Mouse (Mus musculus) heart, postnatal 4 days (tissue): ENCODE measurements at regions not wholly inside any gene's neighbourhood (a gene's known extent, or its start where the extent isn't known, plus 50 kb on each side); places are given as distances from the start of the nearest gene placed in this dataset.

Experiments used
- DNase-seq: peaks from one replicate; pipeline ENCODE4 v3.0.0; 2021

DNA sequence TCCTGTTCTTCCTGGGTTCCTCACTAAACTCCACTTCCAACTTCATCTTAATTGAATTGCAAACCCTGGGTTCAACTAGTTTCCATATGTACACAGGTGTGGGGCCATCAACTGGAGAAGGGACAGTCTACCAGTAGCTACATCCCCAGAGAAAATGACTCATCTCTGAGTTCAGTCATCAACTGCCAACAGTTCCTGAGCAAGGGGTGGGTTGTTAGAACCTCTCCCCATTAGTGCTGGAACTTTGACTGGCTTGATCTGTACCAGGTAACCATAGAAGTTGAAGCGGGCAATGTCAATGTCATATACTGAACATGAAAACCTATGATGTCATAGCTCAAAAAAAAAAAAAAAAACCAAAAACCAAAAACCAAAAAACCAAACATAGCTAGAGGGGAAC, 69.8 kb downstream of the Gm21750 start:
- no peak for DNase-seq

GRCm38 (mm10) chr14:73732161-73732560, 71.1 kb downstream of the Gm21750 start:
- DNase-seq, result no peak

- DNase-seq, result no peak
These were observed 89.8 kb downstream of the Gm21750 start for GRCm38 (mm10) chr14:73750790-73751189.

DNA sequence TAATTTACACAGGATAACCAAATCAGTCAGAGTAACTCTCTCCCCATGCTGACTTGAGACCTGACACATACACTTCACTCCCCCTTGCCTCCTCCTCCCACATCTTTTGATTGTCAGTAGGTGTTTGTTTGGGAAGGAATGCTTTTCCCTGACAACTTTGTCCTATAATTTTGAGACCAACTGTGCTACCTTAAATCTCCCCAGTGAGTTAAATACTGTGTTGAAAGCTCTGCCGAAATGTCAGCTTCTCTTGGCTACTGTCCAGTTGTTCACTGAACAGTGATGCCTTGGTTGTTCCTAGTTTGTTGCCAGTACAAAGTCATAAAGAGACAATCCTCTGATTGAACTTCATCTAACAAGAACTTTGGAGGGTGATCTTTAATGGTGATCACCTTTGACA, 99.0 kb downstream of the Gm21750 start:
- no peak for DNase-seq

DNA sequence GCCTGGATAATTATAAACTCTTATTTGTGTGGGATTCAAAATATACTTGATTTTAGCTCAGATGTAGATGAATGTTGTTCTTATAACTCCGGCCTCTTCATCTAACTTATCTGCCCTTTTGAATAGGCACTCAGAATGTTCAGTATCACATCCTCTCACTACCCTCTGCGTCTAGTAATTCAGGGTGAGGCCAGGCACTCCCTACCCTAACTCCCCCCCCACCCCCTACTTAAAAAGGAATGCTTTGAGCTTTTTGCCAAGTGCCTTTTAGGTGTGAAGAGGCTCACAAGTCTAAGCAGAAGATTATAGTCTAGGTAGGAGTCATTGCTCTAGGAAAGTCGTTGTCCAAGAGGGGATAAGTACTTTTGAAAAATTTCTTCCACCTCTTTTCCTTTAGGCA, 111.9 kb downstream of the Gm21750 start:
- DNase-seq, result no peak

- no peak for DNase-seq
These were observed 112.8 kb downstream of the Gm21750 start for GRCm38 (mm10) chr14:73773810-73774209.

DNA sequence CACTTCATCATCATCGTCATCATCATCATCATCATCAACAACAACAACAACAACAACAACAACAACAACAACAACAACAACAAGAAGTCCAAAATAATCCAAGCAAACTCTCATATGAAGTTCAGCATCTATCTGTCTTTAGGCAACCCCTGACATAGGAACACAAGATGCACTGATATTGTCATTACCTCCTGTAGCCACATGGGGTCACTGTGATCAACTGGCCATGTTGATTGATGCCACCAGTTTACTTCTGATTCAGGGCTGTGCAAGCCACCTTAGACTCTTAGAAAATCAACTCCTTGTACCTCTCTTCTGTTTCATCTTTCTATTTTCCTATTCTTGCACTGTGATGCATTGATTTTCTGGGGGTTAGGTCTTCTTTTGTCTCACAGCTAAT, 115.0 kb downstream of the Gm21750 start:
- DNase-seq, result peak; percentile 57

DNA sequence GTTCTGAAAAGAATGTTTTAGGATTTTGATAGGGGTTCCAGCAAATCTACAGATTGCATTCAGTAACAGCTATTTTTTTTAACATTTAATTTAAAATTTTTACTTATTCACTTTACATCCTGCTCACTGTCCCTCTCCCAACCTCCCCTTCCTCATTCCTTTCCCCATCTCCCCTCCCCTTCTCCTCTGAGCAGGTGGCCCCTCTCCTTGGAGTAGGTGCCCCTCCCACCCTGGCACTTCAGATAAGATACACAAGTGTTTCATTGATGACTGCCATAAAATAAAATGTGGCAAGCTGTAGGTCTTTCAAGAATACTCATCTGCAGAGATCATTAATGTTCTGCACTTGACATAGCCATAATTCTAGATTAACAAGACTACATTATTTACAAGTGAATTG, 146.1 kb downstream of the Gm21750 start:
- DNase-seq, result no peak

- no peak for DNase-seq
These were observed 177.9 kb downstream of the Gm21750 start for GRCm38 (mm10) chr14:73838890-73839289.

DNA sequence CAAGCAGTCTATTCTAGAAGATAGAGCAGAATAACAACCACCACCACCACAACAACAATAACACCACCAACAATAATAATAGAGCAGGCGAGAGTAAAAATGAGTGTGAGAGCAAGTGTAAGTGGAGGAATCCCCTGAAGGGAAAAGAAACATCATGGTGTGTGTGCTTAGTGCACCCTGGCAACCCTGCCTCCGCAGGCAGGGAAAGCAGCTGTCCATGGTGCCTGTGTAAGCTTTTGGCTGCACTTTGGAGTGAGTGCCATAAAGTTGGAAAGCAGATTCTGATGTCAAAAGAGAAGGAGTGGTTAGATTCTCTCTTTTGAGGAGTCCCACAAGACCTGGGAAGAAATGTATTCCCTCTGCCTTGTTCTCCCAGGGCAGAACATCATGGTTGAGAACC, 200.8 kb downstream of the Gm21750 start:
- DNase-seq, result peak; percentile 5

- DNase-seq, result no peak
These were observed 213.3 kb downstream of the Gm21750 start for GRCm38 (mm10) chr14:73874337-73874736.

GRCm38 (mm10) chr14:73875916-73876315, 214.9 kb downstream of the Gm21750 start:
- no peak for DNase-seq

GRCm38 (mm10) chr14:73878267-73878666, 217.2 kb downstream of the Gm21750 start:
- DNase-seq, result no peak

DNA sequence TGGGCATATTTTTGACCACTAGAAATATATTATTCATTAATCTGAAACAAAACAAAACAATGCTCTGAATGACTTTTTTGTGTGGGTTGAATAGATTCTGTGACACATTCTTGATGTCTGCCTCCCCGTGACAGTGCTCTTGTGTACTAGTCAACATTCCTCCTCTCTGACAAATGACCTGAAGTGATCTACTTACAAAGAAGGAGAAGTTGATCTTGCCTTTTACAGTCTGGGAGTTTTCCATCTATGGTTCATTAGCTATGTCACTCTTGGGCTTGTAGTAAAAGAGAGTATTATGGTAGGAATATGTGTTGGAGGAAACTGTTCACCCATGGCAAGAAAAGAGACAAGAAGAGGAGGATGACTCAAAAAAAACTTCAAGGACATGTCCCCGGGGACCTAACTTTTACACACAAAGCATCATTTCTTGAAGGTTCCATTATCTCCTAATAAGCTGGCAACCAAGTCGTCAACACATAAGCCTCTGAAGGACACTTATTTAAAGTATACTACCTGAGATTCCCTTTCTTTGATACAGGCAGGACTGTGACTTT, 217.9 kb downstream of the Gm21750 start:
- no peak for DNase-seq

GRCm38 (mm10) chr14:73891451-73891850, 230.4 kb downstream of the Gm21750 start:
- no peak for DNase-seq

- DNase-seq, result no peak
These were observed 233.8 kb downstream of the Gm21750 start for GRCm38 (mm10) chr14:73894844-73895243.

GRCm38 (mm10) chr14:73895266-73895665, 234.2 kb downstream of the Gm21750 start:
- DNase-seq, result no peak

GRCm38 (mm10) chr14:73899078-73899477, 238.1 kb downstream of the Gm21750 start:
- no peak for DNase-seq

- no peak for DNase-seq
These were observed 241.2 kb downstream of the Gm21750 start for GRCm38 (mm10) chr14:73902085-73902713.

DNA sequence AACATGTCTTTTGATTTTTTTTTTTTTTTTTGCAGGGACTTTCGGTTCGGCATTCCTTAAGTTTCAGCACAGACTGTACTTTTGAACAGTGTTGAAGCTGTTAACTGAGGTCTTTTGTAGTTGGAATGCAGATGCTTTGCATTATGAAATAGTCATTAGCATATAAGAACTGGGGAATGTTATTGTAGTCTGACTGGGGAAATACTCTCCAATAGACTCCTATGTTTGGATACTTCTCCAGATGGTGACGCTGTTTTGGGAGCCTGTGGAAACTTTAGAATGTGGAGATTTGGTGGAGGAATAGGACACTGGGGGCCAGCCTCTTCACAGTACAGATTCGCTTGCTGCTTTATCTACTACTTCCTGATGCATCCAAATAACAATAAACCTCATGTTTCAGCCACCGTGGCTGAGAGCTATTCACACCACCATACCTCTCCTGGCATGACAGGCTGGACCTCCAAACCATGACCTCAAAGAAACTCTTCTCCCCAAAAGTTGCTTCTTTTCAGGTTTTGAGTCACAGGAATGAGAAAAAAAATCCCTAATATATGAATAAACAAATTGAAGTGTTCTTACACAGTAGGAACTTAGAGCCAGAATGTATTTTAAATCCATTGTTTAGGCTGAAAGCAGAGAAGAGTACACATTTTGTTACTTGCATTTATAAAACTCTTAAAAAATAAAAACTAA, 252.9 kb downstream of the Gm21750 start:
- no peak for DNase-seq

- DNase-seq, result no peak
These were observed 255.0 kb downstream of the Gm21750 start for GRCm38 (mm10) chr14:73915990-73916389.

DNA sequence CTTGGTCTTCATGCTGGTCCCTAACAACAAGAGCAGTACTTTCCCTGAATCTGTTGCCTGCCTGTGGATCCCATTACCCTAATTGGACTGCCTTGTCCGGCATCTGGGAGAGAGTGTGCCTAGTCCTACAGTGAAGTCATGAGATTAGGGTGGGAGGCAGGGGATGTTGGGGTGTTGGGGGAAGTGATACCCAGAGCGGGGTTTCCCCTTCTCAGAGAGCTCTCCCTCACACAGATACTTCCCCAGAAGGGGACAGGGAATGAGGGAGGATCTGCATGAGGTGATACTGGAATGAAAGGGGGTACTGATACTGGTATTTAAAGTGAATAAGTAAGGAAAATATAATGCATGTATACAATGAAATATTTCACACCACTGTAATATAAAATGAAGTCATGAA, 270.1 kb downstream of the Gm21750 start:
- DNase-seq, result no peak

DNA sequence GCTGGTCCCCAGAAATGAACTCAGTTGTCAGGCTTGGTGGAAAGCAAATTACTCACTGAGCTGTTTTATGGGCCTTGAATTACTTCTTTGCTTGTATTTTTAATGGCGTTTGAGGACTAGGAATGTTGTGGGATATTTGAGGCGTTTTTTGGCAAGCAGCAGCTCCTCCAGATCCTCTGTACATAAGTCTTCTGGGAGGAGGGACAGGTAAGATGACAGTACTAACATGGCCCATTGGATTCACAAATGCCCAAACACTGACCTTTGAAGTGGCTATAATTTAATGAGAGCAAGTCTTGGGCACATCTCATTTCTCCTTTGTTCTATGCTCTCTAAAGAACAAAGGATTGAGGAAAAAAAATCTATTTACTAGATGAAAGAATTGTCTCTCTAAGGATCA, 286.3 kb downstream of the Gm21750 start:
- DNase-seq, result no peak

DNA sequence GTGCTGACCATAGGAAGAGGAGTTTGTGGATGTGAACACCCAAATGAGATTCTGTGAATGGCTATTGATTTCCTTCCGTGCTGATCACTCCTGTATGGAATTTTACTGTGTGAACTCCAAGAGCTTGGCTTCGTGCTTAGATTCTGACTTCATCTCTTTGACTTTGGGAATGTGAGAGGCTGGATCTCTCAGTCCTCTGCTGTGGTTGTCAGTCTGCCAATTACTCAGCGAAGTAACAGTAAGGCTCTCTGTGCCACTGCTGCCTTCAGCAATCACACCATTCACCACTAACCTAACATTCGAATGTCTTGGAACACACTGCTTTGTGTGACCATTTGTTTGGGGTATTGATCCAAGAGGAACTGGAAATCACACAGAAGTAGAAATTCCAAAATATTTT, 291.5 kb downstream of the Gm21750 start:
- no peak for DNase-seq
